Mouse (Mus musculus) ES-E14 (cell line): ENCODE results near the gene Cep152.

Source experiments
- CHD2 ChIP-seq: IDR thresholded peaks from 2 replicates; pipeline ENCODE4 v1.6.1; 2014; ENCODE audit warnings: mild to moderate bottlenecking, low read depth, low read length, inconsistent platforms
- HCFC1 ChIP-seq: IDR thresholded peaks from 2 replicates; pipeline ENCODE4 v1.6.1; 2012; ENCODE audit warnings: low read length, inconsistent platforms, borderline replicate concordance; ENCODE audit not compliant: insufficient read depth
- MAFK ChIP-seq: IDR thresholded peaks from 2 replicates; pipeline ENCODE4 v1.6.1; 2014; ENCODE audit warnings: mild to moderate bottlenecking, low read depth, low read length, inconsistent platforms; ENCODE audit not compliant: insufficient read depth

- TF ChIP-seq CHD2 (no peak), MAFK (no peak), HCFC1 (no peak)
These were observed 69.1 kb downstream of the Cep152 start for GRCm38 (mm10) chr2:125555830-125556229.
